Mouse (Mus musculus) lung, embryonic 14.5 days (tissue): ENCODE data around the gene Atl3. TPM values are rescaled to one million over a fixed set of nuclear protein-coding genes. Genes with fewer than 3 reads are reported as not detected.

ENCODE experiments used
- ATAC-seq: fragments of 200-750 bp; cut with Nextera tagmentation; 2 replicates; pipeline ENCODE4 v1.8.0; 2017; ENCODE audit warnings: mild to moderate bottlenecking, moderate TSS enrichment, moderate library complexity; ENCODE audit not compliant: insufficient read depth
- DNase-seq: peaks from one replicate; pipeline ENCODE4 v3.0.0-alpha.2; 2015
- H3K27ac ChIP-seq: fragments of 300-500 bp; sonication (generic); 2 replicates; pipeline ENCODE4 v1.5.1; 2014; ENCODE audit warnings: low read depth, mild to moderate bottlenecking, moderate library complexity
- H3K27me3 ChIP-seq: fragments of 300-500 bp; sonication (generic); 2 replicates; pipeline ENCODE4 v1.6.1; 2014; ENCODE audit warnings: low read length, control low read depth; ENCODE audit not compliant: insufficient read depth
- H3K36me3 ChIP-seq: fragments of 300-500 bp; sonication (generic); 2 replicates; pipeline ENCODE4 v1.6.1; 2014; ENCODE audit warnings: control low read depth; ENCODE audit not compliant: insufficient read depth
- H3K4me1 ChIP-seq: fragments of 300-500 bp; sonication (generic); 2 replicates; pipeline ENCODE4 v1.6.1; 2014; ENCODE audit warnings: antibody characterized with exemption, control low read depth; ENCODE audit not compliant: insufficient read depth
- H3K4me2 ChIP-seq: fragments of 300-500 bp; sonication (generic); 2 replicates; pipeline ENCODE4 v1.6.1; 2014; ENCODE audit warnings: mild to moderate bottlenecking
- H3K4me3 ChIP-seq: fragments of 300-500 bp; sonication (generic); 2 replicates; pipeline ENCODE4 v1.5.1; 2014; ENCODE audit warnings: low read depth, low read length
- H3K9ac ChIP-seq: fragments of 300-500 bp; sonication (generic); 2 replicates; pipeline ENCODE4 v1.6.1; 2014
- H3K9me3 ChIP-seq: fragments of 300-500 bp; sonication (generic); 2 replicates; pipeline ENCODE4 v1.6.1; 2016; ENCODE audit warnings: low read depth, low read length, control low read depth
- CTCF ChIP-seq: IDR thresholded peaks from 2 replicates; pipeline ENCODE4 v1.5.1; 2016; ENCODE audit warnings: antibody characterized with exemption, low read depth
- WGBS: fragments of 180-500 bp; shearing (Covaris S2); extraction: QIAGEN DNeasy Blood & Tissue Kit; methylation state at CpG from one replicate; pipeline ENCODE4 v1.1.7; 2014; 5-methylcytosine and 5-hydroxymethylcytosine counted together
- polyA plus RNA-seq: library from polyadenylated mRNA; unstranded; fragments of >200 nt; fragmentation: Nextera tagmentation; extraction: Ambion mirVana; gene quantifications from 2 replicates; pipeline ENCODE4 v1.2.1, GENCODE M21; 2014

The Atl3 gene
- polyA plus RNA-seq, 1 experiment from 2014 or later = 20.8 TPM

DNA sequence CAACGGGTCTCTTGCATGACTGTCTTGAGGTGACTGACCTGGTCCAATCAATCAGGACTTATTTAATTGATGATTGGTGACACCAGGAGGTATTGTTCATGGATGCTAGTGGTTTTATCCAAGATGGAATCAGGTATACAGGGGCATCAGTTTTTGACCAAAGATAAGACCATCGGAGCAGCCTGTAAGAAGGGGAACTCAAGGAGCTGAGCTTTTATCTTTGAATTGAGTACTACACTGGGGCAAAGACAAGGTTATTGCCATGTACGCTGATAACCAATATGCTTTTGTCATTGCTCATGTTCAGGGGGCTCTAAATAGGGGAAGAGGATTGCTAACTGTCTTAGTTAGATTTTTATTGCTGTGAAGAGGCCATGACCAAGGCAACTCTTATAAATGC is 55.1 kb downstream of the Atl3 start:
- H3K36me3 ChIP-seq = no peaks in the 10 kb centered on the region
- no peak overlapping the region for H3K4me2 ChIP-seq
- H3K9ac ChIP-seq = no peak overlapping the region
- H3K27me3 ChIP-seq = no peaks in the 10 kb centered on the region
- 90% methylated on average over 3 of the region's 3 CpGs for WGBS
- H3K9me3 ChIP-seq = no peaks in the 10 kb centered on the region; the same call in 1 of the 2 replicates
- ATAC-seq = no peak
- no peak overlapping the region for H3K27ac ChIP-seq
- no peak for TF ChIP-seq CTCF
- H3K4me3 ChIP-seq = no peak overlapping the region
- DNase-seq = no peak
- H3K4me1 ChIP-seq = no peaks in the 10 kb centered on the region

DNA sequence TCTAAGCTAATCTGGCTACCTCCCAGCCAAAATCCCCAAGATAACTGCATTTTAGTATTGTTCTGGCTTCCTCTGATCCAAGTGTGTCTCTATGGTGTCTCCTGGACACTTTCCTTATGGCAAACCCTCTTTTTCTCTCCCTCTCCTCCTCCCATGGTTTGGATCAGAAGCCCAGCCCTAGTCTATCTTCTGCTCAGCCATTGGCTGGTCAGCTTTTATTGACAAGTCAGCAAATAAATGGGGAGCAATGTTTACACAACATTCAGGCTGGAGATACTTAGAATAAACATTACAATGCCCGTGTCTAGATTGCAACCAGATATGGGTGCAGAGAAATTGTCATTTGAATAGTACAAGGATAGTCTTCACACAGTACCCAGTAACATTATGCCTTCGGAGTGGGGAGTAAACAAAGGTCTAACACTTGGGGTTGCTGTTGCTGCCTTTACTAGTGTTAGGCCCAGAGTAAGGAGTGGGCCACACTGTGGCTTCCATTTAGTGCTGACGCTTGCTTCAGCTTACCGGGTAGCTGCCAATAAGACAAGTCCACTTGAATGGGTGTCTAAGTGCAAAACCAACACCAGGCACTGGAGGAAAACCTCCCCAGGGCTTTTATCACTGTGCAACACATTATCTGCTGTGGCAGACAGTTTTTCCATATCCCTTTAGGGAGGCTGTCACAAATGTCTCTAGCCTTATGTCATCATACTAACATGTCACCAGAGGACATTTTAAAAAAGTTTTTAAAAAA is 57.9 kb downstream of the Atl3 start:
- WGBS = 24% methylated on average over 4 of the region's 4 CpGs
- Histone ChIP-seq H3K9me3 (no peaks in the 10 kb centered on the region), H3K36me3 (no peaks in the 10 kb centered on the region), H3K4me1 (no peaks in the 10 kb centered on the region), H3K27me3 (no peaks in the 10 kb centered on the region), H3K4me2 (0 out of 2 replicates have a peak overlapping the region, but pooled peaks have one; percentile 7), H3K4me3 (no peak overlapping the region), H3K27ac (peak overlapping the region; percentile 3; the same call in 1 of the 2 replicates), H3K9ac (no peak overlapping the region)
- peak; percentile 81 for ATAC-seq
- TF ChIP-seq CTCF = no peak
- DNase-seq = peak; percentile 68

DNA sequence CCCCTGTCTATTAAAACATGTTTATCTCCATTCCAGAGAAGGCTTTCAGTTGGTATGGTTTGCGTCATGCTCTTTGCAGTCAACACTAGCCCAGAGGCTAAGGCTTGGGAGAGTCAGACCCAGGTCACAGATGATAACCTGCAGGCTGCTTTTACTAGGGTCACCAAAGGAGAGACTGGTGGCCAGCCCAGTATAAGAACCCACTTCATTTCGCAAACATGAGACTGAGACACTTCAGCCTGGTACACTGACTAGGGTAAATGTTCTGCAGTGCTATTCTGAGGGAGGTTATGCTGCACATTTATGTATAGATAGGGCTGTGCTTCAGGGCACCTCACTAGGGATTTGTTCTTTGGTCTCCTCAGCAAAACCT is 58.4 kb downstream of the Atl3 start:
- H3K27ac ChIP-seq = peak overlapping the region; percentile 2; the same call in 1 of the 2 replicates

DNA sequence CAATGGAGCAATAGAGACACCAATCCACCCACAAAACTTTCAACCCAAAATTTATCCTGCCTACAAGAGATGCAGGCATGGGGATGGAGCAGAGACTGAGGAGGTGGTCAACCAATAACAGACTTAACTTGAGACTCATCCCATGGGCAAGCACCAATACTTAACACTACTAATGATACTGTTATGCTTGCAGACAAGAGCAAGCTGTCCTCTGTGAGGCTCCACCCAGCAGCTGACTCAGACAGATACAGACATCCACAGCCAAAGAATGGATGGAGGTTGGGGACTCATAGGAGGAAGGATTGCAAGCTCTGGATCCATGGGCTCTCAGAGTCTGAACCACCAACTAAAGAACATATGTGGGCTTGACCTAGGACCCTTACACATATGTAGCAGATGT is 59.6 kb downstream of the Atl3 start:
- no peak overlapping the region for H3K4me3 ChIP-seq
- DNase-seq (no peak), ATAC-seq (no peak)
- no peak for TF ChIP-seq CTCF
- no peak overlapping the region for H3K4me2 ChIP-seq
- H3K36me3 ChIP-seq = no peaks in the 10 kb centered on the region
- H3K4me1 ChIP-seq = no peaks in the 10 kb centered on the region
- H3K9ac ChIP-seq = no peak overlapping the region
- no peak overlapping the region for H3K27ac ChIP-seq
- H3K27me3 ChIP-seq = no peaks in the 10 kb centered on the region
- H3K9me3 ChIP-seq = no peaks in the 10 kb centered on the region

More for the DNA sequence above, 58.4 kb downstream of the Atl3 start:
- DNase-seq = no peak
- Histone ChIP-seq H3K4me1 (no peaks in the 10 kb centered on the region), H3K4me3 (no peak overlapping the region), H3K27me3 (no peaks in the 10 kb centered on the region), H3K9ac (no peak overlapping the region), H3K36me3 (no peaks in the 10 kb centered on the region), H3K9me3 (no peaks in the 10 kb centered on the region), H3K4me2 (no peak overlapping the region)
- TF ChIP-seq CTCF = no peak
- no peak for ATAC-seq
- WGBS = 43% methylated on average over 2 of the region's 2 CpGs

DNA sequence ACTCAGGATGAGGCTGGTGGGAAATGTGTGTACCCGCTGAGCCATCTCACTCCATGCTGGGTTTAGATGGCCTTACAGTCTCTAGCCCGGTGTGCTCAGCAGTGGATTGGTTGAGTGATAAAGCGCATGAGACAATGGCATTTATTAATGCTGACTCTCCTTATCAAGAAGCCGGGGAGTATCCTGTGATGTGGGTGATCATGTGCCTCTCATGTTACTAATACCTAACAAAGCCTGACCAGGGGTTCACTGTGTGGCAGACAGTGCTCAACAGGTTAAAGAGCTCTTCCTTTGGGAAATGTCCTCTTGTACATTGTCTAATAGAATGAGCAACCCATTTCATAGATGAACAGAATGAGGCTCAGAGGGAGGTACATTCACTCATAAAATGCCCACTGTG is 61.0 kb downstream of the Atl3 start:
- ATAC-seq (no peak), DNase-seq (no peak)
- Histone ChIP-seq H3K27ac (no peak overlapping the region), H3K36me3 (no peaks in the 10 kb centered on the region), H3K9ac (no peak overlapping the region), H3K27me3 (no peaks in the 10 kb centered on the region), H3K9me3 (no peaks in the 10 kb centered on the region), H3K4me1 (no peaks in the 10 kb centered on the region), H3K4me2 (no peak overlapping the region), H3K4me3 (no peak overlapping the region)
- no peak for TF ChIP-seq CTCF
- WGBS = 52% methylated on average over 4 of the region's 4 CpGs

DNA sequence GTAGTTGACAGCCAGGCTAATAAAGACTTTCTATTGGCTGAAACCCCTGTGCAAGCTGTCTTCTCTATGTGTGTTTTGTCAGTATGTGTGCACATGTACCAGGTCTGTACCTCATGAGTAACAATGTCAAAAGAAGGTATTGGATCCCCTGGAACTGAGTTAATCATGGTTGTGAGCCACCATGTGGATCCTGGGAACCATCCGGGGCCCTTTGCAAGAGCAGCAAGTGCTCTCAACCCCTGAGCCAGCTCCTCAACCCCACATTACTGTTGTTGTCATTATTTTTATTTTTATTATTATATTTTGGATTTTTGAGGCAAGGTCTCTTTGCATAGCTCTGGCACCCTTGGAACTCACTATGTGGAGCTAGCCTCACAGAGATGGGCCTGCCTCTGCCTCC is 62.8 kb downstream of the Atl3 start:
- TF ChIP-seq CTCF = no peak
- Histone ChIP-seq H3K27ac (no peak overlapping the region), H3K9me3 (no peaks in the 10 kb centered on the region), H3K4me3 (no peak overlapping the region), H3K9ac (no peak overlapping the region), H3K4me2 (no peak overlapping the region), H3K36me3 (no peaks in the 10 kb centered on the region), H3K4me1 (no peaks in the 10 kb centered on the region), H3K27me3 (no peaks in the 10 kb centered on the region)
- ATAC-seq (no peak), DNase-seq (no peak)
- WGBS = 89% methylated on average over 1 of the region's 1 CpGs

DNA sequence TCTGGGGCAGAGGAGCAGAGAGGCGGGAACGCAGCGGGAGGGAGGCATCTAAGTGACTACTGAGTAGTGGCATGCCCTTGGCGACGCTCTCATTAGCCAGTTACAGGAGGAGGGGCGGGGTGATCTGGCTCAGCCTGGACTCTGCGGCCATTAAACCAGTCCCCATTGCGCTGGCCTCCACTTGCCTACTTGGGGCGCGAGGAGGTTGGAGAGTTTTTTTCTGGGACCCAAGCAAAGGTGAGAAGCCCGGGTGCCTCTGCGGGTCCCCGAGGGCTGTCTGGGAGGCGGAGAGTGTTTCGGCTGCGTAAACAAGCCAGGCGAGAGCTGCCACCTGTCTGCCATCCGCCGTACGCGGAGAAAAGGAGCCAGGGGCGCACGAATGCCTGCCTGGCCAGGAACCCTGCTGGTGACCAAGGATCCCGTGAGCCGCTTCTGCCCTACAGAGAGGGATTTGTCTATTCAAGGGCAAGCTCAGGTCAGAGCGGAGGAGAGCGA is 63.5 kb downstream of the Atl3 start, which contains the start of gene Pla2g16:
Pla2g16 (plus strand) TSS at position 132 of the 495 bp plus-strand sequence.
- peak; percentile 35 for TF ChIP-seq CTCF
- Histone ChIP-seq H3K9me3 (no peaks in the 10 kb centered on the region), H3K9ac (peak within 1 kb of the TSS; percentile 30), H3K36me3 (no peaks in the 10 kb centered on the region), H3K4me2 (peak within 1 kb of the TSS; percentile 68), H3K27ac (no peak within 1 kb of the TSS), H3K4me1 (no peaks in the 10 kb centered on the region), H3K27me3 (no peaks in the 10 kb centered on the region), H3K4me3 (peak within 1 kb of the TSS; percentile 44)
- WGBS = under 1% methylated on average over 27 of the region's 27 CpGs
- DNase-seq (peak; percentile 75), ATAC-seq (peak; percentile 91; the same call in 1 of the 2 replicates)
